ENCODE assay signal across 21 mouse cellular contexts in the genomic region with DNA sequence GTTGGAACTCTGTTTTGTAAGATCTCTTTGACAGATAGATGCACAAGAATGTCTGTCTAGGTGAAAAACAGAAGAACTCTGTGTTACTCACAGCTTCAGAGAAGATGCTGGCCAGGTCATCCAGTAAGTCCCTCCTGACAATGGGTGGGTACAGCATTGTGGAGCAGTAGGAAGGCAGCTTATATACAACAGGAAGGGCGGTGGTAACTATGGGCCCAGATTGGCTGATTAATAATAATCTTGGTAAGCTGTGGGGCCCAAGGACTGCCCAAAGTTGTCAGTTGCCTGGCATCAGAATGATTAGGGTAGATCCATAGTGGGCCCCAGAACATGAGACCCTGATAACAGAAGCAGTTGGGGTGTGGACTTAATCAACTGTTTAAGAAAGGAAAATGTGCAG. TPM values are rescaled to one million over a fixed set of nuclear protein-coding genes. Genes with fewer than 3 reads are reported as not detected.
A peak's percentile ranks its signal among the peaks of the same experiment; 100 is the strongest.
DNase-seq lines count a peak whose midpoint lies in the region; ATAC-seq and TF ChIP-seq lines count a peak whose summit lies in the region.
"Had no signal": no experiment of that assay in that cellular context is flagged by ENCODE, and none has a peak within 500 bp of the region (broad histone marks: within the 10 kb centered on the region; RNA-seq: fewer than 3 reads in every experiment).

Gene Car1, minus strand, starts transcription at position 158 of the 400 bp plus-strand sequence.

- no peaks in the 10 kb centered on the region for H3K9me3 ChIP-seq in erythroblast, embryonic 14.5 days (ENCODE audit: control insufficient read depth, low read length)
- H3K9me3 ChIP-seq in liver, embryonic 14.5 days (ENCODE audit: control insufficient read depth, low read length) = no peaks in the 10 kb centered on the region
- H3K9me3 ChIP-seq in kidney, embryonic 15.5 days (replicated peaks) = no peaks in the 10 kb centered on the region
- H3K9me3 ChIP-seq: heart, embryonic 10.5 days; hindbrain, embryonic 12.5 days; limb, embryonic 12.5 days; midbrain, embryonic 12.5 days had no signal

- H3K9ac ChIP-seq in liver, embryonic 14.5 days (replicated peaks) = no peak within 1 kb of the TSS
- H3K9ac ChIP-seq in kidney, embryonic 15.5 days = no peak within 1 kb of the TSS
- H3K9ac ChIP-seq: hindbrain, embryonic 12.5 days; limb, embryonic 12.5 days; lung, embryonic 14.5 days; midbrain, embryonic 12.5 days had no signal

- H3K4me3 ChIP-seq in erythroblast, embryonic 14.5 days (replicated peaks) = peak within 1 kb of the TSS; percentile 41
- 0 out of 4 replicates have a peak within 1 kb of the TSS, but pooled peaks of 1 of the 2 experiments have one; percentile 4 for H3K4me3 ChIP-seq in liver, embryonic 14.5 days (ENCODE audit: insufficient read depth in 1 of 2, low read depth in 2 of 2, low read length in 2 of 2)
- H3K4me3 ChIP-seq in kidney, embryonic 15.5 days (replicated peaks) = no peak within 1 kb of the TSS
- H3K4me3 ChIP-seq: heart, embryonic 10.5 days; hindbrain, embryonic 12.5 days; limb, embryonic 12.5 days; midbrain, embryonic 12.5 days had no signal

- peak; percentile 87 for ATAC-seq in liver, embryonic 14.5 days (ENCODE audit: insufficient read depth)
- no peak for ATAC-seq in kidney, embryonic 15.5 days (replicated peaks; ENCODE audit: low FRiP score)
- ATAC-seq: forebrain, embryonic 14.5 days had no signal

- H3K27ac ChIP-seq in liver, embryonic 14.5 days = no peak within 1 kb of the TSS
- H3K27ac ChIP-seq in kidney, embryonic 15.5 days = no peak within 1 kb of the TSS
- H3K27ac ChIP-seq: heart, embryonic 10.5 days; hindbrain, embryonic 12.5 days; limb, embryonic 12.5 days; midbrain, embryonic 12.5 days had no signal

- DNase-seq in spleen, adult 12 weeks (ENCODE audit: low spot score) = peak; percentile 13
- no peak for DNase-seq in spleen, adult 18-20 months
- peak; percentile 19 to 37 (median 23) for DNase-seq in liver, embryonic 14.5 days (ENCODE audit: low read depth in 3 of 3, low spot score in 3 of 3)
- DNase-seq in left cerebral cortex, adult 11 months (ENCODE audit: low spot score) = no peak
- no peak for DNase-seq in yolk sac, embryonic 10.5 days (ENCODE audit: low spot score)
- no peak for DNase-seq in right cerebral cortex, postnatal 25 days
- DNase-seq: adrenal gland, postnatal 14 days; cerebellum, adult 18-20 months; cerebellum, postnatal 25 days; kidney, adult 8-10 months; kidney, postnatal 4 days; layer of hippocampus, adult 9-11 months; lung, embryonic 14.5 days; lung, postnatal 36 days had no signal

- peaks cover 3% of the 10 kb centered on the region for H3K4me1 ChIP-seq in erythroblast, embryonic 14.5 days (ENCODE audit: control insufficient read depth)
- no peaks in the 10 kb centered on the region; a peak in 1 of 4 replicates for H3K4me1 ChIP-seq in liver, embryonic 14.5 days (replicated peaks; ENCODE audit: control insufficient read depth in 2 of 2, insufficient read depth in 2 of 2, low read length in 1 of 2)
- H3K4me1 ChIP-seq in kidney, embryonic 15.5 days = no peaks in the 10 kb centered on the region
- H3K4me1 ChIP-seq: heart, embryonic 10.5 days; hindbrain, embryonic 12.5 days; limb, embryonic 12.5 days; midbrain, embryonic 12.5 days had no signal

- no peak within 1 kb of the TSS for H3K4me2 ChIP-seq in liver, embryonic 14.5 days (ENCODE audit: low read depth)
- H3K4me2 ChIP-seq in kidney, embryonic 15.5 days = no peak within 1 kb of the TSS
- H3K4me2 ChIP-seq: hindbrain, embryonic 12.5 days; limb, embryonic 12.5 days; lung, embryonic 14.5 days; midbrain, embryonic 12.5 days had no signal

- peak; percentile 75 for TF ChIP-seq EP300 in liver, embryonic 14.5 days (IDR thresholded peaks at IDR 0.05; ENCODE audit: low read depth)

- H3K36me3 ChIP-seq in erythroblast, embryonic 14.5 days (ENCODE audit: control insufficient read depth) = no peaks in the 10 kb centered on the region
- no peaks in the 10 kb centered on the region for H3K36me3 ChIP-seq in liver, embryonic 14.5 days (replicated peaks; ENCODE audit: control insufficient read depth, insufficient read depth, low read depth)
- no peaks in the 10 kb centered on the region for H3K36me3 ChIP-seq in kidney, embryonic 15.5 days
- H3K36me3 ChIP-seq: heart, embryonic 10.5 days; hindbrain, embryonic 12.5 days; limb, embryonic 12.5 days; midbrain, embryonic 12.5 days had no signal

- H3K27me3 ChIP-seq in erythroblast, embryonic 14.5 days (ENCODE audit: control insufficient read depth) = no peaks in the 10 kb centered on the region
- no peaks in the 10 kb centered on the region for H3K27me3 ChIP-seq in liver, embryonic 14.5 days (ENCODE audit: control insufficient read depth, insufficient read depth, low read length)
- no peaks in the 10 kb centered on the region for H3K27me3 ChIP-seq in kidney, embryonic 15.5 days
- H3K27me3 ChIP-seq: hindbrain, embryonic 12.5 days; limb, embryonic 12.5 days; midbrain, embryonic 12.5 days had no signal

- WGBS in liver, embryonic 14.5 days (ENCODE audit: insufficient replicate concordance) = 52% methylated on average over 1 of the region's 1 CpGs
- WGBS in kidney, embryonic 15.5 days = 84% methylated on average over 1 of the region's 1 CpGs

- no peak for TF ChIP-seq CTCF in liver, embryonic 14.5 days (IDR thresholded peaks at IDR 0.05; ENCODE audit: low read depth)

RNA-seq across cellular contexts. Expression of gene Car1, which starts in this region (rescaled TPM):
- polyA plus RNA-seq in erythroblast, embryonic 14.5 days (2012) = 2.6 and 4.9 TPM in 2 replicates
- 14.9 and 16.1 TPM in 2 replicates for polyA plus RNA-seq in liver, embryonic 14.5 days (2012; rRNA removed)
- 30.5 and 32.7 TPM in 2 replicates for polyA plus RNA-seq in liver, embryonic 14.5 days (2014; fragmentation: Nextera tagmentation; extraction: Ambion mirVana)
- 0.17 and 0.18 TPM in 2 replicates for polyA plus RNA-seq in kidney, embryonic 15.5 days (2015; fragmentation: Nextera tagmentation; extraction: Ambion mirVana)
- polyA plus RNA-seq: forebrain, embryonic 14.5 days; limb, embryonic 12.5 days; lung, embryonic 14.5 days; midbrain, embryonic 12.5 days had no signal

Comparison
In these comparisons a context has a peak if more than half of its experiments do, and no peak if none do; other contexts are left out.
1. DNase-seq: peak in spleen, adult 12 weeks (single experiment) and liver, embryonic 14.5 days (3 of 3); none in spleen, adult 18-20 months (0 of 2), left cerebral cortex, adult 11 months (single experiment), yolk sac, embryonic 10.5 days (single experiment) and right cerebral cortex, postnatal 25 days (single experiment).